Mouse (Mus musculus) liver, embryonic 15.5 days (tissue): Measurements from ENCODE around the gene Pea15a. TPM values are rescaled to one million over a fixed set of nuclear protein-coding genes. Genes with fewer than 3 reads are reported as not detected.

ENCODE experiments used
- ATAC-seq: fragments of 200-750 bp; cut with Nextera tagmentation; 2 replicates; pipeline ENCODE4 v1.8.0; 2017; ENCODE audit warnings: moderate number of reproducible peaks, mild to moderate bottlenecking, moderate library complexity; ENCODE audit not compliant: insufficient read depth
- H3K27ac ChIP-seq: fragments of 300-500 bp; sonication (generic); replicated peaks from 2 replicates; pipeline ENCODE4 v1.5.1; 2015; ENCODE audit warnings: mild to moderate bottlenecking, inconsistent platforms
- H3K27me3 ChIP-seq: fragments of 300-500 bp; sonication (generic); 2 replicates; pipeline ENCODE4 v1.6.1; 2015; ENCODE audit warnings: mild to moderate bottlenecking, inconsistent platforms
- H3K36me3 ChIP-seq: fragments of 300-500 bp; sonication (generic); replicated peaks from 2 replicates; pipeline ENCODE4 v1.6.1; 2015; ENCODE audit warnings: moderate library complexity, mild to moderate bottlenecking, inconsistent platforms
- H3K4me1 ChIP-seq: fragments of 300-500 bp; sonication (generic); replicated peaks from 2 replicates; pipeline ENCODE4 v1.6.1; 2015; ENCODE audit warnings: inconsistent platforms
- H3K4me2 ChIP-seq: fragments of 300-500 bp; sonication (generic); 2 replicates; pipeline ENCODE4 v1.6.1; 2015; ENCODE audit warnings: moderate library complexity, mild to moderate bottlenecking, inconsistent platforms
- H3K4me3 ChIP-seq: fragments of 300-500 bp; sonication (generic); replicated peaks from 2 replicates; pipeline ENCODE4 v1.5.1; 2015; ENCODE audit warnings: mild to moderate bottlenecking, inconsistent platforms
- H3K9ac ChIP-seq: fragments of 300-500 bp; sonication (generic); 2 replicates; pipeline ENCODE4 v1.6.1; 2015; ENCODE audit warnings: moderate library complexity, mild to moderate bottlenecking, inconsistent platforms
- H3K9me3 ChIP-seq: fragments of 300-500 bp; sonication (generic); replicated peaks from 2 replicates; pipeline ENCODE4 v1.6.1; 2016; ENCODE audit warnings: inconsistent platforms
- WGBS: fragments of 180-500 bp; shearing (Covaris S2); methylation state at CpG from one replicate; pipeline ENCODE4 v1.1.7; 2015; ENCODE audit warnings: mixed read lengths; ENCODE audit not compliant: insufficient replicate concordance; 5-methylcytosine and 5-hydroxymethylcytosine counted together
- polyA plus RNA-seq: library from polyadenylated mRNA; unstranded; fragments of >200 nt; fragmentation: Nextera tagmentation; extraction: Ambion mirVana; gene quantifications from 2 replicates; pipeline ENCODE4 v1.2.1, GENCODE M21; 2015

Gene Pea15a
- polyA plus RNA-seq, 1 experiment from 2014 or later = 20.2 TPM

- Histone ChIP-seq H3K9ac (peak within 1 kb of the TSS; percentile 98), H3K4me1 (peaks cover 35% of the 10 kb centered on the region), H3K36me3 (peaks cover 30% of the 10 kb centered on the region), H3K4me2 (peak within 1 kb of the TSS; percentile 78), H3K9me3 (no peaks in the 10 kb centered on the region), H3K27me3 (no peaks in the 10 kb centered on the region), H3K27ac (peak within 1 kb of the TSS; percentile 96), H3K4me3 (peak within 1 kb of the TSS; percentile 95)
- WGBS = under 1% methylated on average over 42 of the region's 42 CpGs
- peak; percentile 98 for ATAC-seq
These were observed 58.7 kb downstream of the Pea15a start, which contains the start of gene Dcaf8 for GRCm38 (mm10) chr1:172147835-172148278. Dcaf8 (plus strand) TSS chr1:172148084.

Other genes with a start within 250 kb of the Pea15a start
- gene Vangl2, start 178.4 kb downstream of the Pea15a start, polyA plus RNA-seq = 0.66 and 0.81 TPM in 2 replicates
- not detected in 2 replicates for gene Nhlh1, start 149.2 kb downstream of the Pea15a start, polyA plus RNA-seq
- gene Copa, start 124.3 kb downstream of the Pea15a start, polyA plus RNA-seq = 70.1 and 73.6 TPM in 2 replicates
- gene Ncstn, start 124.0 kb downstream of the Pea15a start, polyA plus RNA-seq = 37.6 and 43.5 TPM in 2 replicates
- gene Pex19, start 80.0 kb downstream of the Pea15a start, polyA plus RNA-seq = 38.7 and 41.8 TPM in 2 replicates
- gene Dcaf8, start 58.7 kb downstream of the Pea15a start, polyA plus RNA-seq = 55.3 and 62.8 TPM in 2 replicates
- gene Casq1, start 13.1 kb upstream of the Pea15a start, polyA plus RNA-seq = 2.9 and 5.0 TPM in 2 replicates
- gene Atp1a4, start 51.6 kb upstream of the Pea15a start, polyA plus RNA-seq = 0.02 TPM in 1 of 2 replicates, not detected in the other
- gene Igsf8, start 54.8 kb upstream of the Pea15a start, polyA plus RNA-seq = 17.9 and 23.1 TPM in 2 replicates
- 0.39 and 0.40 TPM in 2 replicates for gene Atp1a2, start 91.3 kb upstream of the Pea15a start, polyA plus RNA-seq
- 0.03 TPM in 1 of 2 replicates, not detected in the other for gene Kcnj9, start 122.5 kb upstream of the Pea15a start, polyA plus RNA-seq
- gene Kcnj10, start 134.4 kb upstream of the Pea15a start, polyA plus RNA-seq = 0.09 and 0.12 TPM in 2 replicates
- gene Pigm, start 169.7 kb upstream of the Pea15a start, polyA plus RNA-seq = 1.7 and 1.9 TPM in 2 replicates